Mouse (Mus musculus) bone marrow macrophage, adult 2 months (primary cell): ENCODE measurements around the gene Vmn1r120.
"Not testable (repeated sequence)": the region's sequence is repeated elsewhere in the genome, so short reads cannot be mapped to it uniquely, and the experiment has no call there.

ENCODE experiments used
- CTCF ChIP-seq: IDR thresholded peaks from 2 replicates; pipeline ENCODE4 v1.5.1; 2012; ENCODE audit warnings: low read depth, mild to moderate bottlenecking, low read length, moderate library complexity
- POLR2A ChIP-seq: IDR thresholded peaks from 2 replicates; pipeline ENCODE4 v1.6.1; 2012; ENCODE audit warnings: mild to moderate bottlenecking, low read depth, low read length, borderline replicate concordance

DNA sequence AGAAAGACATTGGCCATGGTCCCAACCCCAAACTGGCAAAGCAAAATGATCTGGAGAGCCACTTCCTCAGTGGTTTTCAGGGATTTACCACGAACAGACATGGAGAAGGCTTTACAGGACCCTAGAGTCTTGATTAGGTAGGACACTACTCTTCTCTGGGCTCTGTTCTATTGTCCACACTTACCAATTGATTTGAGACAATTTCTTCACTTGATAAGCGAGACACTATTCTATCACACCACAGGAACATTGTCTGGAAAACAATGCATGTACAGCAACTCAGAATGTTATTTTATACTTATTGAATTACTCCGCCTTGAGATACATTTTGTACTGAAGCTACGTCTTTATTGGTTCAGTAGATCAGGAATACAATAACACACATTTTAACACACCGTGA lies 44.8 kb upstream of the Vmn1r120 start, which contains the start of gene Vmn1r121:
- TF ChIP-seq POLR2A, CTCF: not testable (repeated sequence)
